Mouse (Mus musculus) kidney, embryonic 14.5 days (tissue): ENCODE measurements at regions not wholly inside any gene's neighbourhood (a gene's known extent, or its start where the extent isn't known, plus 50 kb on each side); places are given as distances from the start of the nearest gene placed in this dataset.
A peak's percentile ranks its signal among the peaks of the same experiment; 100 is the strongest.

Experiments
- ATAC-seq: fragments of 200-750 bp; cut with Nextera tagmentation; 2 replicates; pipeline ENCODE4 v1.8.0; 2017; ENCODE audit warnings: moderate number of reproducible peaks, mild to moderate bottlenecking, moderate TSS enrichment, moderate library complexity; ENCODE audit not compliant: low FRiP score, low TSS enrichment
- H3K27ac ChIP-seq: fragments of 300-500 bp; sonication (generic); 2 replicates; pipeline ENCODE4 v1.5.1; 2014; ENCODE audit warnings: low read depth, mild to moderate bottlenecking, low read length, moderate library complexity, mixed read lengths
- H3K27me3 ChIP-seq: fragments of 300-500 bp; sonication (generic); 2 replicates; pipeline ENCODE4 v1.6.1; 2014; ENCODE audit warnings: mild to moderate bottlenecking, low read length; ENCODE audit not compliant: control insufficient read depth, insufficient read depth
- H3K36me3 ChIP-seq: fragments of 300-500 bp; sonication (generic); 2 replicates; pipeline ENCODE4 v1.6.1; 2014; ENCODE audit warnings: low read length, mixed read lengths; ENCODE audit not compliant: control insufficient read depth, insufficient read depth
- H3K4me1 ChIP-seq: fragments of 300-500 bp; sonication (generic); 2 replicates; pipeline ENCODE4 v1.6.1; 2014; ENCODE audit warnings: low read length, mixed read lengths; ENCODE audit not compliant: control insufficient read depth, insufficient read depth
- H3K4me2 ChIP-seq: fragments of 300-500 bp; sonication (generic); replicated peaks from 2 replicates; pipeline ENCODE4 v1.6.1; 2014; ENCODE audit warnings: low read depth, mild to moderate bottlenecking, low read length
- H3K4me3 ChIP-seq: fragments of 300-500 bp; sonication (generic); 2 replicates; pipeline ENCODE4 v1.5.1; 2014; ENCODE audit warnings: mild to moderate bottlenecking, low read length
- H3K9ac ChIP-seq: fragments of 300-500 bp; sonication (generic); 2 replicates; pipeline ENCODE4 v1.6.1; 2014; ENCODE audit warnings: low read depth, mild to moderate bottlenecking, low read length, moderate library complexity
- H3K9me3 ChIP-seq: fragments of 300-500 bp; sonication (generic); 2 replicates; pipeline ENCODE4 v1.6.1; 2016; ENCODE audit warnings: low read length; ENCODE audit not compliant: control insufficient read depth
- WGBS: fragments of 180-500 bp; shearing (Covaris S2); extraction: QIAGEN DNeasy Blood & Tissue Kit; methylation state at CpG from one replicate; pipeline ENCODE4 v1.1.7; 2014; 5-methylcytosine and 5-hydroxymethylcytosine counted together

DNA sequence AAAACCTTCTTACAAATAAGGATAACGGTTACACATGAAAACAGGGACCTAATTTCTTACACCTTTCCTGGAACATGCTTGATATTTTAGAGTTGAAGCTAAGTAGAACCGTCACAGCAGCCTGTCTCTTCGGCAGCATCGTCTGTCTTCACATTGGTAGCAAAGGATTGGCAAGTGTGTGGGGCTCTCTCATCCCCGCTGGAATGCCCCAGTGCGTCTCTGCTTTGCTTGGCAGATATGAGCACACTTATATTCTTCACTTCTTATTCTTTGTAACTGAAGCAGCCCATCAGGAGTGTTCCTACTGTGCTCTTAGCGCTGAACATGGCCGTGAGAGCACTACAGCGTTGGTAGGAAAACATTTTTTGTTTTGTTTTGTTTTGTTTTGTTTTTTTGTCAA lies 414.1 kb downstream of the Cd109 start:
- no peak for ATAC-seq
- 73% methylated on average over 9 of the region's 9 CpGs for WGBS
- Histone ChIP-seq H3K9ac (no peak overlapping the region), H3K4me2 (no peak overlapping the region), H3K27me3 (no peaks in the 10 kb centered on the region), H3K27ac (no peak overlapping the region), H3K36me3 (no peaks in the 10 kb centered on the region), H3K9me3 (no peaks in the 10 kb centered on the region), H3K4me1 (no peaks in the 10 kb centered on the region), H3K4me3 (no peak overlapping the region)

DNA sequence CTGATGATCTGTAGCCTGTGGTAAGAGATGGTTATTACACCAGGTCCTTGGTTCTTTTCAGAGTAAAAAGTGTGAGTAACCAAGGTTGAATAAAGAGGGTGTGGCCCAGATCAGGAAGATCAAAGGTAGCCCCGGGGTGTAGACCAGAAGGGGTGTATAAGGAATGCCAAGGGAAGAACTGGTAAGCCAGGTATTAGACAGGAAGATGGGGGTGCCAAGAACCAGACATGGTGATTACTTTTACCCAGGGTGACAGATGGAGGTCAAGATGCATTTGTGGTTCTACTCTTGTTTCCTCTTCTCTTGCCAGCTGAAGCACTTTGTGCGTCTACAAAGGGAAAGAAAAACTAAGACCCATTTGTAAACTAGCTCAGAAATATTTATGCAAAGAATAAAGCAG lies 420.3 kb downstream of the Cd109 start:
- WGBS: 78% methylated on average over 2 of the region's 2 CpGs
- H3K36me3 ChIP-seq: no peaks in the 10 kb centered on the region
- no peak overlapping the region for H3K27ac ChIP-seq
- H3K27me3 ChIP-seq: no peaks in the 10 kb centered on the region
- no peaks in the 10 kb centered on the region for H3K9me3 ChIP-seq
- no peaks in the 10 kb centered on the region for H3K4me1 ChIP-seq
- H3K9ac ChIP-seq: no peak overlapping the region
- ATAC-seq: no peak
- no peak overlapping the region for H3K4me3 ChIP-seq
- H3K4me2 ChIP-seq: no peak overlapping the region

DNA sequence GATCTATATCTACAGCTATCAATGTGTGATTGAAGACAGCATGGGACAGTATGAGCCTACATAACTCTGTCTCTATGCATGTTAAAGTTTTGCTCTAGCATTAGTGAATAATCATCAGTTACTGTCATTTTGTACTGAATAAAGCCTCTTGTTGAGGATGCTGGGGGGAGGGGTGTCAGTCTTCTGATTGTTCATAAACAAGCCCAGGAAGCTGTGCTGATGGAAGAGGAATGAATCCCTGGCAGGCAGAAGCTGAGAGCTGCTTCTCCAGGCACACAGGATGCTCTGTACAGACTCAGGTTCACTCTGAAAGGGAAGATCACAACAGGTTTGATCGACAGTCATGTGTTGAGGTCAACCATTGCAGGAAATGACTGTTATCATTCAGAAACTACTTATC lies 421.7 kb downstream of the Cd109 start:
- H3K27ac ChIP-seq: no peak overlapping the region
- no peaks in the 10 kb centered on the region for H3K27me3 ChIP-seq
- no peak for ATAC-seq
- no peaks in the 10 kb centered on the region for H3K36me3 ChIP-seq
- no peak overlapping the region for H3K4me3 ChIP-seq
- H3K4me1 ChIP-seq: no peaks in the 10 kb centered on the region
- H3K9me3 ChIP-seq: no peaks in the 10 kb centered on the region
- WGBS: 68% methylated on average over 1 of the region's 1 CpGs
- H3K4me2 ChIP-seq: no peak overlapping the region
- no peak overlapping the region for H3K9ac ChIP-seq

DNA sequence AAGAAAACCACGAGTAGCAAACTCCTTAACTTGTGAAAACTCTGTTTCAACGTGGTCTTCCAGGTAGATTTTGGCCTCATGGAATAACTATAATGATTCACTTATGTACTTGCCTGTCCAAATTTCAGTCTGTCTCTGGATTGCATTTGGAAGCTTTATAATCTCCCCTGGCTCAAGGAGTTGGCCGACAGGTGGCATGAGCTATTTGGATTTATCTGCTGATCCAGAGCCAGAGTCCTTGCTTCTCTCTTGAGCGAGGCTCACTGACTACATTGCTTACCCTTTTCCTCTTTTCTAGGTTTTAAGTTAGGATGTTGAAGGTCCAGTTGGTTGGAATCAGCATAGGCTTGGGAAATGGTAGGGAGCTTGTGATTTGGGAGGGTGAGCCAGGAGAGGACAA lies 423.6 kb downstream of the Cd109 start:
- no peak overlapping the region for H3K27ac ChIP-seq
- H3K9me3 ChIP-seq: no peaks in the 10 kb centered on the region
- H3K4me3 ChIP-seq: no peak overlapping the region
- H3K9ac ChIP-seq: no peak overlapping the region
- 84% methylated on average over 4 of the region's 4 CpGs for WGBS
- no peak overlapping the region for H3K4me2 ChIP-seq
- no peaks in the 10 kb centered on the region for H3K4me1 ChIP-seq
- no peaks in the 10 kb centered on the region for H3K36me3 ChIP-seq
- ATAC-seq: no peak
- H3K27me3 ChIP-seq: no peaks in the 10 kb centered on the region

DNA sequence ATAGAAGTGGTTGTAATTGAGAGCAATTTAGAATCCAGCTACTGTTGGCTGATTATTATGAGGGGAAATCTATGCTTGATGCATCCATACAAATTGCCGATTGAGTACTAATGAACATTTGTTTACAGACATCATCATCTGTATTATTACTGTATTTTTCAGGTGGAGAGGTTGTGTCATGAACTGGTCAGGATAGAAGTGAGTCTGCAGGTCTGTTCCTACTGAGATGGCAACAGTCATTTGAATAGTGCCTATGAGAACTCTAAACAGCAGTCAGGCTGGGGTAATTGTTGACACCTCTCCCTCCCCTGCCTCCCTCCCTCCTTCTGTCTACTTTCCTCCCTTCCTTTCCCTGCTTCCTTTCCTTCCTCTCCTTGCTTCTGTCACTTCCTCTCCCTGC lies 429.0 kb downstream of the Cd109 start:
- no peak for ATAC-seq
- Histone ChIP-seq H3K4me2 (no peak overlapping the region), H3K9me3 (no peaks in the 10 kb centered on the region), H3K27ac (no peak overlapping the region), H3K36me3 (no peaks in the 10 kb centered on the region), H3K9ac (no peak overlapping the region), H3K27me3 (no peaks in the 10 kb centered on the region), H3K4me3 (no peak overlapping the region), H3K4me1 (no peaks in the 10 kb centered on the region)
- 81% methylated on average over 1 of the region's 1 CpGs for WGBS

DNA sequence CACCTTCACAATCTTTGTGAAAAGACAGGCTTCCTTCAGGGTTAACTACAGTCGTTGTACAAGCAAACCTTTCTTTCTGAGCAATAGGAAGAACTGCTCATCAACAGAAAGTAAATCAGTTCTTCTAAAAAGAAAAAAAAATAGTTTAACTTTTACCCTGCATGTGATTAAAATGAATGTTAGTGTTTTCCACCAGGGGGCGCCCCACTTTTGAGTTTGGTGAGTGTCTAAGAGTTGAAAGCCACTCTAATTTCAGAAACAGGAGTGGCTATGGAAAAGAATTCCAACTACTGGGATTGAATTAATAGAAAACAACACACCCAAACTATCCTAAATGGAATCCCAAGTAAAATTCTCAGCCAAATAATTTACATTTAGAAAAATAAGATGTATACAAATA lies 430.0 kb downstream of the Cd109 start:
- no peak for ATAC-seq

DNA sequence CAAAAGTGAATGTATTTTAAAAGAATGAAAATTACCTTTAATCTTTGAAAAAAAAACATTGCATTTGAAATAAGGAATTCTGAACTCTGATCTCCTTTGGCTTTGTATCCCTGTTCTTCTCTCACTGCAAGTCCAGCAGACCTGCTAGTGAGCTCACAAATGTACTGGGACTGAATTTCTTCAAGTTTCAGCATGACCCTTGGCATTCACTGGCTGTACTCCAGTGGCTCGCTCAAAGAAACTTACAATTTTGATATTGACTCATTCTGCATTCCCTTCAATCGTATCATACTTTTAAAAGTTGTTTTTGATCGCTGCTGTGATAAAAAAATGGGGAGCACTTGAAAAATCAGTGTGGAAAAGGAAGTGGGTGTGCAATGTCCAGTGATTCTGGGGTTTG lies 456.6 kb downstream of the Cd109 start:
- ATAC-seq: no peak
- WGBS: 82% methylated on average over 3 of the region's 3 CpGs
- no peaks in the 10 kb centered on the region for H3K4me1 ChIP-seq
- no peak overlapping the region for H3K9ac ChIP-seq
- H3K9me3 ChIP-seq: no peaks in the 10 kb centered on the region
- no peaks in the 10 kb centered on the region for H3K36me3 ChIP-seq
- no peak overlapping the region for H3K4me2 ChIP-seq
- H3K27me3 ChIP-seq: no peaks in the 10 kb centered on the region
- no peak overlapping the region for H3K27ac ChIP-seq
- H3K4me3 ChIP-seq: no peak overlapping the region

More for the DNA sequence above, 430.0 kb downstream of the Cd109 start:
- Histone ChIP-seq H3K27me3 (no peaks in the 10 kb centered on the region), H3K36me3 (no peaks in the 10 kb centered on the region), H3K4me3 (no peak overlapping the region), H3K4me1 (no peaks in the 10 kb centered on the region), H3K9me3 (no peaks in the 10 kb centered on the region), H3K4me2 (no peak overlapping the region), H3K27ac (no peak overlapping the region), H3K9ac (no peak overlapping the region)
- WGBS: 3% methylated on average over 2 of the region's 2 CpGs

DNA sequence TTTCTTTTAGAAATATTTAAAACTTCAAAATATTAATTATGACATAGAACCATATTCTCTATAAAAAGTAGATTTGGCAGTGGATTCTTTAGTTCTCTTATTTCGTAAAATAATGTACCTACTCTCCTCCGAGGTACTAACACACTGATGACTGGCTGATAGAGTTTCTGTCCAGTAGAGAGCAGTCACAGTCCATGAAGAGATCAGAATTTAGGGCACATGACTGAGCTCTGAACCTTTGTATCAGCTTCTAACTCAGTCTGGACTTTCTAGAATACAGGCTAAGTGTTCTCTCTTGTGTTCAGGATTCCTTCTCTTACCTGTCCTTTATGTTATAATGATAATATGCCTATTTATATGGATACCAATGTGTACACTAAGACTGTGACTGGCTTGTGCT lies 494.3 kb downstream of the Cd109 start:
- Histone ChIP-seq H3K4me2 (no peak overlapping the region), H3K9me3 (no peaks in the 10 kb centered on the region), H3K36me3 (no peaks in the 10 kb centered on the region), H3K4me1 (no peaks in the 10 kb centered on the region), H3K27ac (no peak overlapping the region), H3K27me3 (no peaks in the 10 kb centered on the region), H3K4me3 (no peak overlapping the region), H3K9ac (no peak overlapping the region)
- WGBS: 75% methylated on average over 2 of the region's 2 CpGs
- ATAC-seq: peak; percentile 81; the same call in 1 of the 2 replicates

DNA sequence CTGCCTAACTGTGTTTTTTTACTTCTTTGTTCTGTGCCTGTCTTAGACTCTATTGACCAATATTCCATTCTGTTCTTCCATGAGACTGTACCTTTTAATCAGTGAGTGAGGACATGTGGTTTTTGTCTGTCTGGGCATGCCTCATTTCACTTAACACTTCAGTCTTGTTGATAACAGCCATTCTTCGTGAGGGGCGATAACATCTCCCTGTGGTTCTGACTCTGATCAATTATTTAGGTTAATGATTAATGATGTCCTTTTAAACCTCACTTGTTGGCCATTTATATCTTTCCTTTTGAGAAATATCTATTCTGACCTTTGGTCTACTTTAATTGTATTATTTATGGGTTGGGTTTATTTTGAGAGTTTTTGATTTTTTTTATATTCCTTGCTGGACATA lies 496.0 kb downstream of the Cd109 start:
- no peak for ATAC-seq
- WGBS: 17% methylated on average over 2 of the region's 2 CpGs
- no peak overlapping the region for H3K9ac ChIP-seq

DNA sequence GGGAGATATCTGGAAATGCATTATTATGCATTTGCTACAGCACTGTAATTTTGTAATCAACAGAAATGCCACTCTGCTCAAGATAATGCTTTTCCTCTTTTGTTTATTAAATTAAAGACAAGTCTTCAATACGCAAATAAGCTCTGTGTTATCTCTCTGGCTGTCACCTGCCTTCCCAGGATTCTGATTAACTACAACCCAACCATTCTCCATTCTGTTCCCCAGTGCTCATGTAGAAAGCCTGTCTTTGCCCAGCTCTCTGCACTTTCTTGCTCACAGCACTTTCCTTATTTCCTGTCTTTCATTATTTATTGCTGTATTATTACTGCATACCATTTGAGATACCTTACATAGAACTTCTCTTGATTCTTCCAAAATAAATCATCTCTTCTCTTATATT lies 525.6 kb downstream of the Cd109 start:
- no peaks in the 10 kb centered on the region for H3K27me3 ChIP-seq
- WGBS: 75% methylated on average over 1 of the region's 1 CpGs
- no peak overlapping the region for H3K9ac ChIP-seq
- no peaks in the 10 kb centered on the region for H3K9me3 ChIP-seq
- H3K27ac ChIP-seq: no peak overlapping the region
- no peak overlapping the region for H3K4me2 ChIP-seq
- H3K4me3 ChIP-seq: no peak overlapping the region
- H3K4me1 ChIP-seq: no peaks in the 10 kb centered on the region
- ATAC-seq: no peak
- no peaks in the 10 kb centered on the region for H3K36me3 ChIP-seq

More for the DNA sequence above, 496.0 kb downstream of the Cd109 start:
- H3K4me1 ChIP-seq: no peaks in the 10 kb centered on the region
- no peak overlapping the region for H3K4me3 ChIP-seq
- no peak overlapping the region for H3K27ac ChIP-seq
- no peak overlapping the region for H3K4me2 ChIP-seq
- H3K27me3 ChIP-seq: no peaks in the 10 kb centered on the region
- H3K9me3 ChIP-seq: no peaks in the 10 kb centered on the region
- H3K36me3 ChIP-seq: no peaks in the 10 kb centered on the region
